Mouse (Mus musculus): Measurements from ENCODE around the gene Slc9a8.

Slc9a8 gene

GRCm38 (mm10) chr2:167507719-167508385 is 86.3 kb downstream of the Slc9a8 start:
- DNase-seq (ENCODE audit: low spot score in 2 of 2) = no peak

- DNase-seq (ENCODE audit: low spot score in 2 of 2) = no peak
Observed at GRCm38 (mm10) chr2:167508569-167508968, 87.1 kb downstream of the Slc9a8 start.

- DNase-seq (ENCODE audit: low spot score in 2 of 2) = no peak
Observed at GRCm38 (mm10) chr2:167510485-167510884, 89.0 kb downstream of the Slc9a8 start.

GRCm38 (mm10) chr2:167512365-167512764 is 90.9 kb downstream of the Slc9a8 start:
- DNase-seq (ENCODE audit: low spot score in 2 of 2) = no peak

GRCm38 (mm10) chr2:167512970-167513369 is 91.5 kb downstream of the Slc9a8 start:
- DNase-seq (ENCODE audit: low spot score in 2 of 2) = no peak

GRCm38 (mm10) chr2:167514641-167515040 is 93.1 kb downstream of the Slc9a8 start:
- DNase-seq (ENCODE audit: low spot score in 2 of 2) = no peak

GRCm38 (mm10) chr2:167515688-167516087 is 94.2 kb downstream of the Slc9a8 start:
- DNase-seq (ENCODE audit: low spot score in 2 of 2) = no peak

- no peak for DNase-seq (ENCODE audit: low spot score in 2 of 2)
Observed at GRCm38 (mm10) chr2:167519606-167520252, 98.2 kb downstream of the Slc9a8 start.

Data from spleen, postnatal 4 days (tissue).